Mouse (Mus musculus) stomach, postnatal 0 days (tissue): ENCODE data around the gene Mettl1.

ENCODE experiments used
- CTCF ChIP-seq: IDR thresholded peaks from 2 replicates; pipeline ENCODE4 v1.5.1; 2016; ENCODE audit warnings: antibody characterized with exemption, low read depth, mild to moderate bottlenecking, moderate library complexity
- EP300 ChIP-seq: optimal IDR thresholded peaks from 2 replicates; pipeline ENCODE3; 2016; ENCODE audit warnings: antibody characterized with exemption

DNA sequence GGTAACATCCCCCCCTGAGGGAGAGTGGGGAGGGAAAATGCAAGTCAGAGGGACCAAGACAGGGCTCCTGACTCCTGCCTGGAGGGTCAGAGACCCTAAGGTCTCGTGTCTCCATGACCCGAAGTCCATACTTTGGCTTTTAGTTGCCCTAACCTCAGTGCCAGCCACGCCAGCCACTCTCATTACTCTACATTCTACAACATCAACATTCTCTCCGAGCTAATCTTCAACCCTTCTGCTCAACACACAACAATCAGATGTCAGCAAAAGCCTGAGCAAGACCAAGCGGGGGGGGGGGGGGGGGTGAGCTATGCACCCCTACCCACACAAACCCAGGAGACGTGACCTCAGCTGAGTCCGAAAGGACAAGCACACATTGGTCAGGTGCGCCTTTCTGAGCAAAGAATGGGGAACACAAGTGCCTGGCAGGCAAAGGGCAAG lies 7.9 kb upstream of the Mettl1 start:
- TF ChIP-seq CTCF: no peak
- TF ChIP-seq EP300: no peak
